Mouse (Mus musculus) cortical plate, adult 2 months (tissue): ENCODE results near the gene Fgf12. TPM values are rescaled to one million over a fixed set of nuclear protein-coding genes. Genes with fewer than 3 reads are reported as not detected.
A peak's percentile ranks its signal among the peaks of the same experiment; 100 is the strongest.

Experiments
- H3K27ac ChIP-seq: fragments of 200-500 bp; 2 replicates; pipeline ENCODE4 v1.5.1; 2012; ENCODE audit warnings: low read length, control low read depth, inconsistent platforms; ENCODE audit not compliant: insufficient read depth
- H3K4me1 ChIP-seq: fragments of 200-500 bp; 2 replicates; pipeline ENCODE4 v1.6.1; 2011; ENCODE audit warnings: low read length; ENCODE audit not compliant: control insufficient read depth, insufficient read depth
- H3K4me3 ChIP-seq: fragments of 200-500 bp; 2 replicates; pipeline ENCODE4 v1.5.1; 2011; ENCODE audit warnings: mild to moderate bottlenecking, low read length, control low read depth; ENCODE audit not compliant: insufficient read depth
- CTCF ChIP-seq: fragments of 200-500 bp; IDR thresholded peaks from 2 replicates; pipeline ENCODE4 v1.5.1; 2011; ENCODE audit warnings: mild to moderate bottlenecking, control low read depth, low read length; ENCODE audit not compliant: insufficient read depth; ENCODE audit errors: extremely low read depth
- POLR2A ChIP-seq: fragments of 200-500 bp; IDR thresholded peaks from 2 replicates; pipeline ENCODE4 v1.6.1; 2011; ENCODE audit warnings: mild to moderate bottlenecking, low read length, control low read depth; ENCODE audit not compliant: insufficient read depth; ENCODE audit errors: extremely low read depth
- polyA plus RNA-seq: library from polyadenylated mRNA; depleted of rRNA; stranded (reverse); fragments of >200 nt; gene quantifications from 2 replicates; pipeline ENCODE4 v1.2.3, GENCODE M21; 2012; rRNA removed

The Fgf12 gene
- polyA plus RNA-seq, 1 experiment = 140 TPM

- no peak overlapping the region for H3K27ac ChIP-seq
- no peak overlapping the region for H3K4me3 ChIP-seq
- no peaks in the 10 kb centered on the region for H3K4me1 ChIP-seq
- TF ChIP-seq CTCF (no peak), POLR2A (no peak)
Measured at GRCm38 (mm10) chr16:28215930-28216329, 536.9 kb downstream of the Fgf12 start.

GRCm38 (mm10) chr16:28212411-28212810, 540.5 kb downstream of the Fgf12 start:
- Histone ChIP-seq H3K4me1 (no peaks in the 10 kb centered on the region), H3K4me3 (no peak overlapping the region), H3K27ac (no peak overlapping the region)
- TF ChIP-seq POLR2A (no peak), CTCF (no peak)

GRCm38 (mm10) chr16:28156443-28156842, 596.4 kb downstream of the Fgf12 start:
- H3K4me3 ChIP-seq = no peak overlapping the region
- no peak for TF ChIP-seq POLR2A
- TF ChIP-seq CTCF = no peak

GRCm38 (mm10) chr16:28140972-28141371, 611.9 kb downstream of the Fgf12 start:
- no peaks in the 10 kb centered on the region for H3K4me1 ChIP-seq
- no peak for TF ChIP-seq POLR2A
- peak; percentile 12; the same call in 1 of the 2 replicates for TF ChIP-seq CTCF
- H3K27ac ChIP-seq = no peak overlapping the region
- no peak overlapping the region for H3K4me3 ChIP-seq

More at GRCm38 (mm10) chr16:28156443-28156842, 596.4 kb downstream of the Fgf12 start:
- H3K4me1 ChIP-seq = no peaks in the 10 kb centered on the region
- no peak overlapping the region for H3K27ac ChIP-seq

GRCm38 (mm10) chr16:28127006-28127405, 625.9 kb downstream of the Fgf12 start:
- H3K27ac ChIP-seq = no peak overlapping the region
- H3K4me3 ChIP-seq = no peak overlapping the region
- TF ChIP-seq POLR2A (no peak), CTCF (no peak)
- peaks cover under 1% of the 10 kb centered on the region for H3K4me1 ChIP-seq

Other genes starting within 250 kb of the Fgf12 start
- 33.1 and 35.5 TPM in 2 replicates for gene Mb21d2, start 176.6 kb upstream of the Fgf12 start, polyA plus RNA-seq